8 mouse cellular contexts compared by ENCODE assay signal in the genomic region with DNA sequence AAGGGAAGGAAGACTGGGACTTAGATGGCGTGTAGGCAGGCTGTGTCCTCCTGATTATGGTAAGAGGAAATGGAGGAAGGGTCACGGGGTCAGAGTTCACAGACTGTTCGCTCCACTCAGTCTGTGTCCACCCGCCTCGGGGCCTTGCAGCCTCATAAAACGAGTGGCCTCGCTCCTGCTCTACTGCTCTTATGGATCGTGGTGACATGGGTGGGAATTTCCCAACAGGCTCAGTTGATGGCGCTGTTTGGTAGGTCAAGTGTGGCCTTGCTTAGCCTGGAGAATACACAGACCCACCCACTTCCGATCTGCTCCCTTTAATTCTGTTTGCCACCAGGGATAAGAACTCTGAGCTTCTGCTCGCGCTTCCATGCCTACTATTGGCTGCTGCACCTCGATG. TPM values are rescaled to one million over a fixed set of nuclear protein-coding genes. Genes with fewer than 3 reads are reported as not detected.
DNase-seq lines count a peak whose midpoint lies in the region; ATAC-seq lines count a peak whose summit lies in the region.

No protein-coding gene starts in this region.

- no peaks in the 10 kb centered on the region for H3K36me3 ChIP-seq in hindbrain, embryonic 10.5 days
- H3K36me3 ChIP-seq in hindbrain, embryonic 13.5 days: no peaks in the 10 kb centered on the region
- H3K36me3 ChIP-seq in heart, embryonic 12.5 days: no peaks in the 10 kb centered on the region

- WGBS in hindbrain, embryonic 10.5 days: 36% methylated on average over 13 of the region's 13 CpGs
- WGBS in hindbrain, embryonic 13.5 days: 35% methylated on average over 13 of the region's 13 CpGs
- WGBS in heart, embryonic 12.5 days: 22% methylated on average over 13 of the region's 13 CpGs

- H3K27me3 ChIP-seq in hindbrain, embryonic 10.5 days (ENCODE audit: insufficient read depth, poor library complexity, severe bottlenecking): peaks cover 3% of the 10 kb centered on the region; the same call in 1 of the 2 replicates
- no peaks in the 10 kb centered on the region for H3K27me3 ChIP-seq in hindbrain, embryonic 13.5 days
- H3K27me3 ChIP-seq in heart, embryonic 12.5 days (replicated peaks): no peaks in the 10 kb centered on the region

- no peak overlapping the region for H3K9ac ChIP-seq in hindbrain, embryonic 13.5 days
- H3K9ac ChIP-seq in heart, embryonic 12.5 days: no peak overlapping the region

- no peak overlapping the region for H3K4me3 ChIP-seq in hindbrain, embryonic 10.5 days
- no peak overlapping the region for H3K4me3 ChIP-seq in hindbrain, embryonic 13.5 days
- H3K4me3 ChIP-seq in heart, embryonic 12.5 days: no peak overlapping the region

- peaks cover 7% of the 10 kb centered on the region; the same call in 1 of the 2 replicates for H3K4me1 ChIP-seq in hindbrain, embryonic 10.5 days (replicated peaks)
- no peaks in the 10 kb centered on the region for H3K4me1 ChIP-seq in hindbrain, embryonic 13.5 days (replicated peaks)
- H3K4me1 ChIP-seq in heart, embryonic 12.5 days (replicated peaks): 0 out of 2 replicates have a peak, but pooled peaks cover 5% of the 10 kb centered on the region

- peak; percentile 30 for DNase-seq in hindbrain, embryonic 10.5 days (ENCODE audit: low spot score)
- peak; percentile 66 for DNase-seq in adrenal gland, postnatal 10 days
- peak; percentile 56 to 67 for DNase-seq in kidney, postnatal 36 days
- DNase-seq in mesoderm, embryonic 11.5 days (ENCODE audit: low read depth, low spot score): peak; percentile 63
- DNase-seq in ovary, postnatal 10 days (ENCODE audit: low spot score): no peak
- no peak for DNase-seq in layer of hippocampus, postnatal 25 days (ENCODE audit: extremely low spot score in 1 of 2, low spot score in 1 of 2)

- H3K9me3 ChIP-seq in hindbrain, embryonic 10.5 days: no peaks in the 10 kb centered on the region
- no peaks in the 10 kb centered on the region for H3K9me3 ChIP-seq in hindbrain, embryonic 13.5 days
- no peaks in the 10 kb centered on the region for H3K9me3 ChIP-seq in heart, embryonic 12.5 days (replicated peaks)

- no peak overlapping the region for H3K4me2 ChIP-seq in hindbrain, embryonic 13.5 days
- H3K4me2 ChIP-seq in heart, embryonic 12.5 days: 0 out of 2 replicates have a peak overlapping the region, but pooled peaks have one; percentile 25

- ATAC-seq in hindbrain, embryonic 13.5 days (ENCODE audit: low FRiP score): no peak
- ATAC-seq in heart, embryonic 12.5 days (ENCODE audit: insufficient number of reproducible peaks, low FRiP score): peak; percentile 54

- H3K27ac ChIP-seq in hindbrain, embryonic 10.5 days: no peak overlapping the region
- H3K27ac ChIP-seq in hindbrain, embryonic 13.5 days: no peak overlapping the region
- no peak overlapping the region for H3K27ac ChIP-seq in heart, embryonic 12.5 days (ENCODE audit: poor library complexity, severe bottlenecking)

RNA-seq across cellular contexts. Expression of gene Sod1, which starts 33.1 kb away (rescaled TPM):
- polyA plus RNA-seq in hindbrain, embryonic 10.5 days (2016; fragmentation: Nextera tagmentation; extraction: Ambion mirVana): 1,109 and 1,208 TPM in 2 replicates
- polyA plus RNA-seq in hindbrain, embryonic 13.5 days (2015; fragmentation: Nextera tagmentation; extraction: Ambion mirVana): 902 and 920 TPM in 2 replicates
- total RNA-seq in adrenal gland, postnatal 10 days (2021): 1,000 to 10,000 TPM; 1,099 to 1,142 TPM
- polyA plus RNA-seq in heart, embryonic 12.5 days (2016; fragmentation: Nextera tagmentation; extraction: Ambion mirVana): 875 and 884 TPM in 2 replicates
- 100 to 1,000 TPM; 357 to 406 TPM for total RNA-seq in layer of hippocampus, postnatal 25 days (2021)

RNA-seq across cellular contexts. Expression of gene Tiam1, which starts 43.9 kb away (rescaled TPM):
- polyA plus RNA-seq in hindbrain, embryonic 10.5 days (2016; fragmentation: Nextera tagmentation; extraction: Ambion mirVana): 19.4 and 19.7 TPM in 2 replicates
- polyA plus RNA-seq in hindbrain, embryonic 13.5 days (2015; fragmentation: Nextera tagmentation; extraction: Ambion mirVana): 27.4 and 29.0 TPM in 2 replicates
- 10 to 100 TPM; 47.3 to 50.3 TPM for total RNA-seq in adrenal gland, postnatal 10 days (2021)
- 15.4 and 16.9 TPM in 2 replicates for polyA plus RNA-seq in heart, embryonic 12.5 days (2016; fragmentation: Nextera tagmentation; extraction: Ambion mirVana)
- 100 to 1,000 TPM in 1 of 2 experiments, 10 to 100 TPM in 1; 93.4 to 114 TPM for total RNA-seq in layer of hippocampus, postnatal 25 days (2021)

Comparison
In these comparisons a context has a peak if more than half of its experiments do, and no peak if none do; other contexts are left out.
1. DNase-seq: peak in hindbrain, embryonic 10.5 days (single experiment), adrenal gland, postnatal 10 days (single experiment), kidney, postnatal 36 days (2 of 2) and mesoderm, embryonic 11.5 days (single experiment); none in ovary, postnatal 10 days (single experiment) and layer of hippocampus, postnatal 25 days (0 of 2).